In the genomic region with DNA sequence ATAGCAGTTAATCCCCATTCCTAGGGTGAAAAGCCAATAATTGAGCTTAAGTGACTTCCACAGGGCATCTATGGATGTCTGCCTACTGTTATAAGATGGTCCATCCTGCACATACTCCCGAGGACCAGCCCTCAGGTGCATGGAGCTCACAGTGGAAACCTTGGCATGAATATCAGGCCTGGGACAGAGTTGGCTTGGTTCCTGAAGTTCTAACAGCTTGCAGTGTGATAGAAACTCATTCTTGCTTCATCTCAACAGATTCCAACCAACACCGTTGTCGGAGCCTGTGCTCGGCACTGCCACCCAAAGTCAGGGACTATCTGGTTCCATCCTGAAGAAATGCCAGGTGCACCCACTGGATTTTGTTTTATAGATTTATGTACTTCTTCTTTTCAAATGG, we compare ENCODE assay signal across 20 mouse cellular contexts.
DNase-seq lines count a peak whose midpoint lies in the region.
"Had no signal": no experiment of that assay in that cellular context is flagged by ENCODE, and none has a peak within 500 bp of the region (broad histone marks: within the 10 kb centered on the region; RNA-seq: fewer than 3 reads in every experiment).

No protein-coding gene starts in this region.

- peak; percentile 61 for DNase-seq in heart, adult 11 months
- no peak for DNase-seq in heart, postnatal 10 days
- DNase-seq in cerebellum, adult 11 months, result peak; percentile 11
- peak; percentile 7 for DNase-seq in cerebellum, adult 8-10 months
- DNase-seq in cerebellum, postnatal 25 days, result peak; percentile 62 to 65
- no peak for DNase-seq in urinary bladder, postnatal 10 days (ENCODE audit: low spot score)
- no peak for DNase-seq in kidney, adult 18-20 months
- DNase-seq: adrenal gland, postnatal 14 days; gastrocnemius, postnatal 14 days; heart, adult 18-20 months; heart, postnatal 4 days; kidney, adult 2 months; kidney, postnatal 4 days; lung, adult 2 months; lung, postnatal 10 days; midbrain, embryonic 14.5 days; right cerebral cortex, adult 18-20 months; spleen, adult 18-20 months; thymus, adult 18-20 months; thymus, postnatal 36 days had no signal

- intact Hi-C loops in heart, postnatal 10 days (cut with DNase I), result no loop called here

Comparison
In these comparisons a context has a peak if more than half of its experiments do, and no peak if none do; other contexts are left out.
1. DNase-seq: peak in heart, adult 11 months (single experiment), cerebellum, adult 11 months (single experiment), cerebellum, adult 8-10 months (single experiment) and cerebellum, postnatal 25 days (2 of 2); none in heart, postnatal 10 days (0 of 2), urinary bladder, postnatal 10 days (single experiment) and kidney, adult 18-20 months (single experiment).